Comparison of ENCODE assay signal across 8 mouse cellular contexts in genomic region chr3:89088974-89089373, GRCm38 (mm10). TPM values are rescaled to one million over a fixed set of nuclear protein-coding genes. Genes with fewer than 3 reads are reported as not detected.
DNase-seq lines count a peak whose midpoint lies in the region; ATAC-seq and TF ChIP-seq lines count a peak whose summit lies in the region.

No protein-coding gene starts in this region.

- no peak for TF ChIP-seq CTCF in bone marrow, adult 2 months (IDR thresholded peaks at IDR 0.05; ENCODE audit: control insufficient read depth, insufficient read depth, low read length)

- peaks cover 28% of the 10 kb centered on the region for H3K4me1 ChIP-seq in heart, embryonic 11.5 days (ENCODE audit: control insufficient read depth, insufficient read depth, low read length)
- no peaks in the 10 kb centered on the region; the same call in 1 of the 2 replicates for H3K4me1 ChIP-seq in bone marrow, adult 2 months (ENCODE audit: control insufficient read depth, insufficient read depth, low read length)
- peaks cover 55% of the 10 kb centered on the region for H3K4me1 ChIP-seq in hindbrain, embryonic 10.5 days (replicated peaks)

- ATAC-seq in heart, embryonic 11.5 days (replicated peaks; ENCODE audit: insufficient number of reproducible peaks, low FRiP score, low TSS enrichment): no peak

- no peak for TF ChIP-seq POLR2A in bone marrow, adult 2 months (IDR thresholded peaks at IDR 0.05; ENCODE audit: borderline replicate concordance, control insufficient read depth, low read depth, low read length)

- DNase-seq in heart, adult 8-10 months (ENCODE audit: low spot score): no peak
- DNase-seq in hindbrain, embryonic 10.5 days (ENCODE audit: low spot score): no peak
- no peak for DNase-seq in spleen, postnatal 14 days (ENCODE audit: low spot score in 2 of 2)
- no peak for DNase-seq in retina, postnatal 1 day
- DNase-seq in embryo, embryonic 11 days: no peak

- no peak overlapping the region for H3K27ac ChIP-seq in heart, embryonic 11.5 days (ENCODE audit: low read depth, low read length)
- H3K27ac ChIP-seq in bone marrow, adult 2 months (ENCODE audit: control insufficient read depth, insufficient read depth, low read depth, low read length, poor library complexity): no peak overlapping the region
- no peak overlapping the region for H3K27ac ChIP-seq in hindbrain, embryonic 10.5 days
- no peak overlapping the region for H3K27ac ChIP-seq in macrophage

- H3K27me3 ChIP-seq in heart, embryonic 11.5 days (ENCODE audit: control insufficient read depth, insufficient read depth, low read length): peaks cover 17% of the 10 kb centered on the region
- H3K27me3 ChIP-seq in hindbrain, embryonic 10.5 days (ENCODE audit: insufficient read depth, poor library complexity, severe bottlenecking): peaks cover 55% of the 10 kb centered on the region

- peak overlapping the region; percentile 28 for H3K9ac ChIP-seq in heart, embryonic 11.5 days (ENCODE audit: low read depth, low read length)

- peak overlapping the region; percentile 94 for H3K4me2 ChIP-seq in heart, embryonic 11.5 days

- no peaks in the 10 kb centered on the region for H3K9me3 ChIP-seq in heart, embryonic 11.5 days (replicated peaks; ENCODE audit: control insufficient read depth, low read length)
- H3K9me3 ChIP-seq in hindbrain, embryonic 10.5 days: no peaks in the 10 kb centered on the region

- WGBS in heart, embryonic 11.5 days (ENCODE audit: insufficient replicate concordance): 40% methylated on average over 14 of the region's 14 CpGs
- 47% methylated on average over 14 of the region's 14 CpGs for WGBS in bone marrow, adult 2 months
- WGBS in hindbrain, embryonic 10.5 days: 65% methylated on average over 14 of the region's 14 CpGs
- WGBS in macrophage (ENCODE audit: missing documents): 49% methylated on average over 14 of the region's 14 CpGs

- H3K4me3 ChIP-seq in heart, embryonic 11.5 days (ENCODE audit: low read depth, low read length): peak overlapping the region; percentile 60
- H3K4me3 ChIP-seq in bone marrow, adult 2 months (replicated peaks; ENCODE audit: control insufficient read depth, low read depth, low read length): peak overlapping the region; percentile 67
- H3K4me3 ChIP-seq in hindbrain, embryonic 10.5 days: peak overlapping the region; percentile 74; the same call in 1 of the 2 replicates
- H3K4me3 ChIP-seq in macrophage (ENCODE audit: inconsistent target): peak overlapping the region; percentile 58

- H3K79me2 ChIP-seq in macrophage (ENCODE audit: inconsistent target): no peaks in the 10 kb centered on the region

- H3K36me3 ChIP-seq in heart, embryonic 11.5 days (ENCODE audit: control insufficient read depth, insufficient read depth, low read length): no peaks in the 10 kb centered on the region
- peaks cover 39% of the 10 kb centered on the region for H3K36me3 ChIP-seq in hindbrain, embryonic 10.5 days
- no peaks in the 10 kb centered on the region for H3K36me3 ChIP-seq in macrophage (ENCODE audit: inconsistent target)

RNA-seq across cellular contexts. Expression of gene Rusc1, which starts 4.1 kb away (rescaled TPM):
- polyA plus RNA-seq in heart, embryonic 11.5 days (2014; fragmentation: Nextera tagmentation; extraction: Ambion mirVana): 7.9 TPM in 2 replicates
- 10 to 100 TPM; 24.4 to 29.1 (median 28.5) TPM for total RNA-seq in heart, adult 8-10 months (2022)
- 14.5 and 17.1 TPM in 2 replicates for polyA plus RNA-seq in bone marrow, adult 2 months (2011; ENCODE audit: insufficient read depth, insufficient read length, low replicate concordance, missing spikeins)
- polyA plus RNA-seq in hindbrain, embryonic 10.5 days (2016; fragmentation: Nextera tagmentation; extraction: Ambion mirVana): 19.1 and 38.3 TPM in 2 replicates
- 10 to 100 TPM in 18 of 26 experiments, 1 to 10 TPM in 8; 5.0 to 31.9 (median 18.5) TPM for total RNA-seq in macrophage (2018; cell fraction: chromatin; rRNA removed)
- 10 to 100 TPM in 22 of 26 experiments, 1 to 10 TPM in 4; 8.4 to 16.8 (median 13.4) TPM for total RNA-seq in macrophage (2018; cell fraction: cytosol; rRNA removed)
- total RNA-seq in macrophage (2018; cell fraction: nucleus; rRNA removed): 10 to 100 TPM in 21 of 26 experiments, 1 to 10 TPM in 5; 6.2 to 22.9 (median 15.2) TPM
- 8.1 to 14.4 TPM (median 11.2 TPM) in 3 replicates for polyA plus RNA-seq in macrophage (2018)

RNA-seq across cellular contexts. Expression of gene Gm43738, which starts 11.9 kb away (rescaled TPM):
- polyA plus RNA-seq in heart, embryonic 11.5 days (2014; fragmentation: Nextera tagmentation; extraction: Ambion mirVana): not detected in 2 replicates
- total RNA-seq in heart, adult 8-10 months (2022): not detected
- not detected in 2 replicates for polyA plus RNA-seq in bone marrow, adult 2 months (2011; ENCODE audit: insufficient read depth, insufficient read length, low replicate concordance, missing spikeins)
- 0.09 TPM in 1 of 2 replicates, not detected in the other for polyA plus RNA-seq in hindbrain, embryonic 10.5 days (2016; fragmentation: Nextera tagmentation; extraction: Ambion mirVana)
- total RNA-seq in macrophage (2018; cell fraction: chromatin; rRNA removed): not detected
- total RNA-seq in macrophage (2018; cell fraction: cytosol; rRNA removed): under 1 TPM in 1 of 26 experiments, not detected in 25; 0.06 TPM
- not detected for total RNA-seq in macrophage (2018; cell fraction: nucleus; rRNA removed)
- not detected in 3 replicates for polyA plus RNA-seq in macrophage (2018)

RNA-seq across cellular contexts. Expression of gene Fdps, which starts 12.8 kb away (rescaled TPM):
- polyA plus RNA-seq in heart, embryonic 11.5 days (2014; fragmentation: Nextera tagmentation; extraction: Ambion mirVana): 165 and 178 TPM in 2 replicates
- total RNA-seq in heart, adult 8-10 months (2022): 10 to 100 TPM; 20.8 to 23.2 (median 22.3) TPM
- polyA plus RNA-seq in bone marrow, adult 2 months (2011; ENCODE audit: insufficient read depth, insufficient read length, low replicate concordance, missing spikeins): 21.7 and 30.3 TPM in 2 replicates
- polyA plus RNA-seq in hindbrain, embryonic 10.5 days (2016; fragmentation: Nextera tagmentation; extraction: Ambion mirVana): 383 and 460 TPM in 2 replicates
- total RNA-seq in macrophage (2018; cell fraction: chromatin; rRNA removed): 10 to 100 TPM in 23 of 26 experiments, 1 to 10 TPM in 3; 8.2 to 78.3 (median 22.0) TPM
- total RNA-seq in macrophage (2018; cell fraction: cytosol; rRNA removed): 100 to 1,000 TPM in 1 of 26 experiments, 10 to 100 TPM in 25; 34.8 to 105 (median 63.6) TPM
- total RNA-seq in macrophage (2018; cell fraction: nucleus; rRNA removed): 100 to 1,000 TPM in 1 of 26 experiments, 10 to 100 TPM in 25; 12.2 to 146 (median 26.0) TPM
- polyA plus RNA-seq in macrophage (2018): 31.5 to 168 TPM (median 106 TPM) in 3 replicates

RNA-seq across cellular contexts. Expression of gene Pklr, which starts 47.0 kb away (rescaled TPM):
- 5.9 and 8.7 TPM in 2 replicates for polyA plus RNA-seq in heart, embryonic 11.5 days (2014; fragmentation: Nextera tagmentation; extraction: Ambion mirVana)
- total RNA-seq in heart, adult 8-10 months (2022): not detected
- polyA plus RNA-seq in bone marrow, adult 2 months (2011; ENCODE audit: insufficient read depth, insufficient read length, low replicate concordance, missing spikeins): 14.3 and 16.0 TPM in 2 replicates
- 4.4 and 6.0 TPM in 2 replicates for polyA plus RNA-seq in hindbrain, embryonic 10.5 days (2016; fragmentation: Nextera tagmentation; extraction: Ambion mirVana)
- total RNA-seq in macrophage (2018; cell fraction: chromatin; rRNA removed): 1 to 10 TPM in 1 of 26 experiments, not detected in 25; 3.2 TPM
- total RNA-seq in macrophage (2018; cell fraction: cytosol; rRNA removed): not detected
- not detected for total RNA-seq in macrophage (2018; cell fraction: nucleus; rRNA removed)
- polyA plus RNA-seq in macrophage (2018): not detected in 3 replicates
